Mouse (Mus musculus) midbrain, embryonic 14.5 days (tissue): ENCODE results near the gene Banp. TPM values are rescaled to one million over a fixed set of nuclear protein-coding genes. Genes with fewer than 3 reads are reported as not detected.

Experiments used
- ATAC-seq: fragments of 200-750 bp; cut with Nextera tagmentation; 2 replicates; pipeline ENCODE4 v1.8.0; 2017; ENCODE audit warnings: moderate number of reproducible peaks, moderate library complexity; ENCODE audit not compliant: low FRiP score, low TSS enrichment
- DNase-seq: peaks from one replicate; pipeline ENCODE4 v3.0.0-alpha.2; 2015
- H3K27ac ChIP-seq: fragments of 300-500 bp; sonication (generic); replicated peaks from 2 replicates; pipeline ENCODE4 v1.5.1; 2014; ENCODE audit warnings: mild to moderate bottlenecking, low read depth, low read length, moderate library complexity
- H3K27me3 ChIP-seq: fragments of 300-500 bp; sonication (generic); 2 replicates; pipeline ENCODE4 v1.6.1; 2014; ENCODE audit warnings: low read length, control low read depth, mixed read lengths; ENCODE audit not compliant: control insufficient read depth, insufficient read depth
- H3K36me3 ChIP-seq: fragments of 300-500 bp; sonication (generic); 2 replicates; pipeline ENCODE4 v1.6.1; 2014; ENCODE audit warnings: low read length, control low read depth; ENCODE audit not compliant: control insufficient read depth, insufficient read depth
- H3K4me1 ChIP-seq: fragments of 300-500 bp; sonication (generic); 2 replicates; pipeline ENCODE4 v1.6.1; 2014; ENCODE audit warnings: mild to moderate bottlenecking, antibody characterized with exemption, low read length, control low read depth; ENCODE audit not compliant: control insufficient read depth, insufficient read depth
- H3K4me2 ChIP-seq: fragments of 300-500 bp; sonication (generic); 2 replicates; pipeline ENCODE4 v1.6.1; 2014; ENCODE audit warnings: mild to moderate bottlenecking, low read length, moderate library complexity
- H3K4me3 ChIP-seq: fragments of 300-500 bp; sonication (generic); replicated peaks from 2 replicates; pipeline ENCODE4 v1.5.1; 2014; ENCODE audit warnings: low read depth, low read length
- H3K9ac ChIP-seq: fragments of 300-500 bp; sonication (generic); replicated peaks from 2 replicates; pipeline ENCODE4 v1.6.1; 2014; ENCODE audit warnings: mild to moderate bottlenecking, low read length, moderate library complexity
- H3K9me3 ChIP-seq: fragments of 300-500 bp; sonication (generic); 2 replicates; pipeline ENCODE4 v1.6.1; 2016; ENCODE audit warnings: low read length, control low read depth, mixed read lengths; ENCODE audit not compliant: control insufficient read depth
- WGBS: fragments of 180-500 bp; shearing (Covaris S2); extraction: QIAGEN DNeasy Blood & Tissue Kit; methylation state at CpG from one replicate; pipeline ENCODE4 v1.1.7; 2014; 5-methylcytosine and 5-hydroxymethylcytosine counted together
- polyA plus RNA-seq: library from polyadenylated mRNA; unstranded; fragments of >200 nt; fragmentation: Nextera tagmentation; extraction: Ambion mirVana; gene quantifications from 2 replicates; pipeline ENCODE4 v1.2.1, GENCODE M21; 2014

Banp gene
- polyA plus RNA-seq, 1 experiment from 2014 or later = 47.7 TPM

GRCm38 (mm10) chr8:121950749-121951655 lies 1.5 kb downstream of the Banp start:
- Histone ChIP-seq H3K27me3 (no peaks in the 10 kb centered on the region), H3K27ac (peak overlapping the region; percentile 97), H3K4me2 (peak overlapping the region; percentile 93), H3K9ac (peak overlapping the region; percentile 95), H3K9me3 (no peaks in the 10 kb centered on the region), H3K4me3 (peak overlapping the region; percentile 82), H3K4me1 (peaks cover 33% of the 10 kb centered on the region), H3K36me3 (peaks cover 24% of the 10 kb centered on the region)
- under 1% methylated on average over 94 of the region's 97 CpGs for WGBS
- DNase-seq = peak; percentile 69
- ATAC-seq = peak; percentile 8

GRCm38 (mm10) chr8:121951656-121952009 lies 2.1 kb downstream of the Banp start:
- Histone ChIP-seq H3K4me3 (peak overlapping the region; percentile 82), H3K27ac (peak overlapping the region; percentile 97)

GRCm38 (mm10) chr8:121952122-121952521 lies 2.6 kb downstream of the Banp start:
- Histone ChIP-seq H3K4me1 (peaks cover 32% of the 10 kb centered on the region), H3K27ac (no peak overlapping the region)

More at GRCm38 (mm10) chr8:121951656-121952009, 2.1 kb downstream of the Banp start:
- DNase-seq = no peak
- peaks cover 33% of the 10 kb centered on the region for H3K4me1 ChIP-seq
- peaks cover 24% of the 10 kb centered on the region for H3K36me3 ChIP-seq
- no peak for ATAC-seq
- no peaks in the 10 kb centered on the region for H3K9me3 ChIP-seq
- 40% methylated on average over 7 of the region's 7 CpGs for WGBS
- H3K4me2 ChIP-seq = peak overlapping the region; percentile 93
- no peaks in the 10 kb centered on the region for H3K27me3 ChIP-seq
- peak overlapping the region; percentile 95 for H3K9ac ChIP-seq

GRCm38 (mm10) chr8:121952800-121953199 lies 3.2 kb downstream of the Banp start:
- no peak for DNase-seq
- 94% methylated on average over 7 of the region's 7 CpGs for WGBS
- H3K4me3 ChIP-seq = no peak overlapping the region
- H3K4me1 ChIP-seq = peaks cover 25% of the 10 kb centered on the region
- peaks cover 24% of the 10 kb centered on the region for H3K36me3 ChIP-seq
- 0 out of 2 replicates have a peak overlapping the region, but pooled peaks have one; percentile 93 for H3K4me2 ChIP-seq
- H3K27ac ChIP-seq = no peak overlapping the region
- no peak for ATAC-seq
- H3K9ac ChIP-seq = no peak overlapping the region
- no peaks in the 10 kb centered on the region for H3K9me3 ChIP-seq
- no peaks in the 10 kb centered on the region for H3K27me3 ChIP-seq

More at GRCm38 (mm10) chr8:121952122-121952521, 2.6 kb downstream of the Banp start:
- no peak for DNase-seq
- Histone ChIP-seq H3K9me3 (no peaks in the 10 kb centered on the region), H3K27me3 (no peaks in the 10 kb centered on the region), H3K9ac (no peak overlapping the region; the same call in 1 of the 2 replicates), H3K4me2 (peak overlapping the region; percentile 93), H3K36me3 (peaks cover 24% of the 10 kb centered on the region), H3K4me3 (peak overlapping the region; percentile 82)
- no peak for ATAC-seq

GRCm38 (mm10) chr8:121953821-121954545 lies 4.4 kb downstream of the Banp start:
- peaks cover 24% of the 10 kb centered on the region for H3K36me3 ChIP-seq
- H3K4me1 ChIP-seq = peaks cover 15% of the 10 kb centered on the region
- 75% methylated on average over 3 of the region's 3 CpGs for WGBS
- no peak overlapping the region for H3K4me3 ChIP-seq
- no peaks in the 10 kb centered on the region for H3K27me3 ChIP-seq
- H3K27ac ChIP-seq = no peak overlapping the region
- no peak overlapping the region for H3K9ac ChIP-seq
- DNase-seq (no peak), ATAC-seq (no peak)
- no peaks in the 10 kb centered on the region for H3K9me3 ChIP-seq
- H3K4me2 ChIP-seq = no peak overlapping the region

GRCm38 (mm10) chr8:121954981-121955555 lies 5.5 kb downstream of the Banp start:
- ATAC-seq (no peak), DNase-seq (no peak)
- Histone ChIP-seq H3K27ac (no peak overlapping the region), H3K4me1 (peaks cover 15% of the 10 kb centered on the region), H3K36me3 (peaks cover 24% of the 10 kb centered on the region), H3K27me3 (no peaks in the 10 kb centered on the region), H3K9ac (no peak overlapping the region), H3K9me3 (no peaks in the 10 kb centered on the region), H3K4me3 (no peak overlapping the region), H3K4me2 (no peak overlapping the region)
- 86% methylated on average over 10 of the region's 10 CpGs for WGBS

GRCm38 (mm10) chr8:121955825-121956500 lies 6.4 kb downstream of the Banp start:
- 79% methylated on average over 1 of the region's 1 CpGs for whole genome bisulfite sequencing
- DNase-seq (no peak), ATAC-seq (no peak)
- no peak overlapping the region for H3K4me3 ChIP-seq
- no peaks in the 10 kb centered on the region for H3K27me3 ChIP-seq
- no peak overlapping the region for H3K9ac ChIP-seq
- H3K27ac ChIP-seq = no peak overlapping the region
- peaks cover 24% of the 10 kb centered on the region for H3K36me3 ChIP-seq
- H3K4me2 ChIP-seq = no peak overlapping the region
- no peaks in the 10 kb centered on the region for H3K9me3 ChIP-seq
- peaks cover 15% of the 10 kb centered on the region for H3K4me1 ChIP-seq

- no peak overlapping the region for H3K9ac ChIP-seq
Observed at GRCm38 (mm10) chr8:121958395-121958794, 8.8 kb downstream of the Banp start.

More at GRCm38 (mm10) chr8:121958395-121958794, 8.8 kb downstream of the Banp start:
- H3K4me1 ChIP-seq = no peaks in the 10 kb centered on the region
- no peaks in the 10 kb centered on the region for H3K27me3 ChIP-seq
- 97% methylated on average over 1 of the region's 1 CpGs for WGBS
- ATAC-seq = no peak
- no peak for DNase-seq
- H3K27ac ChIP-seq = no peak overlapping the region
- H3K36me3 ChIP-seq = peaks cover 16% of the 10 kb centered on the region
- no peaks in the 10 kb centered on the region for H3K9me3 ChIP-seq
- H3K4me2 ChIP-seq = no peak overlapping the region
- H3K4me3 ChIP-seq = no peak overlapping the region
